Mouse (Mus musculus): ENCODE measurements around the gene Rcor1. TPM values are rescaled to one million over a fixed set of nuclear protein-coding genes. Genes with fewer than 3 reads are reported as not detected.

Rcor1 gene
- 46.8 TPM for total RNA-seq (2023)

GRCm38 (mm10) chr12:111038976-111039612 lies at the start of gene Rcor1:
Gene Rcor1, plus strand, starts transcription at chr12:111039351.

Other genes starting within 250 kb of the Rcor1 start
- not detected for gene Mok, start 198.4 kb upstream of the Rcor1 start, total RNA-seq (2023)
- gene Zfp839, start 189.1 kb upstream of the Rcor1 start, total RNA-seq (2023) = 3.7 TPM
- 28.0 TPM for gene Cinp, start 150.2 kb upstream of the Rcor1 start, total RNA-seq (2023)
- 7.0 TPM for gene Tecpr2, start 150.1 kb upstream of the Rcor1 start, total RNA-seq (2023)
- gene Ankrd9, start 60.3 kb upstream of the Rcor1 start, total RNA-seq (2023) = 3.7 TPM
- 51.8 TPM for gene Traf3, start 127.0 kb downstream of the Rcor1 start, total RNA-seq (2023)
- not detected for gene 4930595D18Rik, start 145.1 kb downstream of the Rcor1 start, total RNA-seq (2023)
- gene Amn, start 231.7 kb downstream of the Rcor1 start, total RNA-seq (2023) = 0.95 TPM